Mouse (Mus musculus) embryonic facial prominence, embryonic 12.5 days (tissue): ENCODE measurements around the gene Prss36. TPM values are rescaled to one million over a fixed set of nuclear protein-coding genes. Genes with fewer than 3 reads are reported as not detected.

Source experiments
- ATAC-seq: fragments of 200-750 bp; cut with Nextera tagmentation; 2 replicates; pipeline ENCODE4 v1.8.0; 2017; ENCODE audit not compliant: insufficient number of reproducible peaks, insufficient read depth, low FRiP score, low TSS enrichment
- H3K27ac ChIP-seq: fragments of 300-500 bp; sonication (generic); 2 replicates; pipeline ENCODE4 v1.5.1; 2016; ENCODE audit warnings: mild to moderate bottlenecking
- H3K27me3 ChIP-seq: fragments of 300-500 bp; sonication (generic); 2 replicates; pipeline ENCODE4 v1.6.1; 2016; ENCODE audit warnings: mild to moderate bottlenecking, moderate library complexity
- H3K36me3 ChIP-seq: fragments of 300-500 bp; sonication (generic); 2 replicates; pipeline ENCODE4 v1.6.1; 2016; ENCODE audit warnings: mild to moderate bottlenecking
- H3K4me1 ChIP-seq: fragments of 300-500 bp; sonication (generic); 2 replicates; pipeline ENCODE4 v1.6.1; 2016
- H3K4me2 ChIP-seq: fragments of 300-500 bp; sonication (generic); replicated peaks from 2 replicates; pipeline ENCODE4 v1.6.1; 2016; ENCODE audit warnings: mild to moderate bottlenecking, moderate library complexity
- H3K4me3 ChIP-seq: fragments of 300-500 bp; sonication (generic); 2 replicates; pipeline ENCODE4 v1.5.1; 2016; ENCODE audit warnings: mild to moderate bottlenecking
- H3K9ac ChIP-seq: fragments of 300-500 bp; sonication (generic); 2 replicates; pipeline ENCODE4 v1.6.1; 2016; ENCODE audit warnings: mild to moderate bottlenecking, moderate library complexity
- H3K9me3 ChIP-seq: fragments of 300-500 bp; sonication (generic); 2 replicates; pipeline ENCODE4 v1.6.1; 2016; ENCODE audit warnings: mild to moderate bottlenecking, moderate library complexity
- WGBS: fragments of 180-500 bp; shearing (Covaris S2); methylation state at CpG from one replicate; pipeline ENCODE4 v1.1.7; 2016; 5-methylcytosine and 5-hydroxymethylcytosine counted together
- polyA plus RNA-seq: library from polyadenylated mRNA; unstranded; fragments of >200 nt; fragmentation: Nextera tagmentation; extraction: Ambion mirVana; gene quantifications from 2 replicates; pipeline ENCODE4 v1.2.1, GENCODE M21; 2016

Gene Prss36
- polyA plus RNA-seq, 1 experiment from 2014 or later = 10.5 TPM

DNA sequence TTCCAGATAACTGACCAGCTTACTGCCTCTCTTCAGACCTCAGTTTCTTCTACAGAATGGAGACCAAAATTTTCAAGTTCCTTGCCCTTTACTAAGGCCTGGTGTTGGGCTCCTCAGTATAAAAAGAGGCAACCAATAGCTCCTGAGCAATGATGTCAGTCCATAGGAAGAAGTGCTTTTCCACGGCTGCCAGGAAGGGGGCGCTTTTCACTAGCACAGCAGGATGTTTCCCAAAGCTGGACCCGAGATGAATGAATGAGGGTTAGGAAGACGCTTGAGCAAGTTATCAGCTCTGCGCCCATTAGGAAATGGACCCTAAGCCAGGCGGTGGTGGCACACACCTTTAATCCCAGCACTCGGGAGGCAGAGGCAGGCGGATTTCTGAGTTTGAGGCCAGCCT, 25.0 kb downstream of the Prss36 start:
- H3K9ac ChIP-seq = no peak overlapping the region
- no peaks in the 10 kb centered on the region for H3K4me1 ChIP-seq
- no peak overlapping the region for H3K4me3 ChIP-seq
- H3K27ac ChIP-seq = no peak overlapping the region
- no peaks in the 10 kb centered on the region for H3K27me3 ChIP-seq
- WGBS = 66% methylated on average over 8 of the region's 8 CpGs
- no peak overlapping the region for H3K4me2 ChIP-seq
- H3K36me3 ChIP-seq = peaks cover 60% of the 10 kb centered on the region
- no peak for ATAC-seq
- no peaks in the 10 kb centered on the region for H3K9me3 ChIP-seq

- no peaks in the 10 kb centered on the region for H3K9me3 ChIP-seq
- 82% methylated on average over 7 of the region's 7 CpGs for WGBS
- no peak overlapping the region for H3K4me2 ChIP-seq
- peaks cover 53% of the 10 kb centered on the region for H3K36me3 ChIP-seq
- H3K4me3 ChIP-seq = no peak overlapping the region
- ATAC-seq = no peak
- H3K9ac ChIP-seq = no peak overlapping the region
- H3K4me1 ChIP-seq = no peaks in the 10 kb centered on the region
- H3K27ac ChIP-seq = no peak overlapping the region
- H3K27me3 ChIP-seq = no peaks in the 10 kb centered on the region
These were observed 27.2 kb downstream of the Prss36 start for GRCm38 (mm10) chr7:127919290-127919689.

- WGBS = 56% methylated on average over 3 of the region's 3 CpGs
- H3K4me3 ChIP-seq = no peak overlapping the region
- no peak for ATAC-seq
- H3K36me3 ChIP-seq = peaks cover 43% of the 10 kb centered on the region
- H3K4me1 ChIP-seq = peaks cover 1% of the 10 kb centered on the region; the same call in 1 of the 2 replicates
- H3K9me3 ChIP-seq = no peaks in the 10 kb centered on the region
- H3K4me2 ChIP-seq = no peak overlapping the region
- H3K27ac ChIP-seq = no peak overlapping the region
- no peaks in the 10 kb centered on the region for H3K27me3 ChIP-seq
- H3K9ac ChIP-seq = no peak overlapping the region
These were observed 28.3 kb downstream of the Prss36 start for GRCm38 (mm10) chr7:127918203-127918602.

GRCm38 (mm10) chr7:127915293-127915692, 31.2 kb downstream of the Prss36 start:
- ATAC-seq = no peak
- Histone ChIP-seq H3K27me3 (no peaks in the 10 kb centered on the region), H3K27ac (no peak overlapping the region), H3K4me3 (no peak overlapping the region), H3K4me2 (no peak overlapping the region), H3K36me3 (peaks cover 28% of the 10 kb centered on the region), H3K4me1 (peaks cover 7% of the 10 kb centered on the region; the same call in 1 of the 2 replicates), H3K9ac (no peak overlapping the region), H3K9me3 (no peaks in the 10 kb centered on the region)
- 90% methylated on average over 12 of the region's 12 CpGs for WGBS

DNA sequence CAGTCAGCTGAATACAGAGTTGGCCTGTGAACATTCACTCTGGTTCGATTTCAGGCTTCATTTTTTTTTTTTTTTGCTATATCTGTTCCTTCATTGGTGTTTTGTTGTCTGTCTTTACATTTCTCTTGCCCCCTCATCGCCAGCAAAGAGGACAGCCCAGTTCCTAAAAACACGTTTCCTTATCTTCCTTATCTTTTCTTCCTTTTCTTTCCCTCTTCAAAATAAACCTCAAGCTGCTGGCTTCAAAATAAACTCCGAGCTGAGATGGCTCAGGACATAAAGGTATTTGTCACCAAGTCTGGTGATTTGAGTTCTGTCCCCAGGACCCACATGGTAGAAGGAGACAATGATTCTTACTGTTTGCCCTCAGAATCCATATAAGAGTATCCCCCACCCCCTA, 33.6 kb downstream of the Prss36 start:
- Histone ChIP-seq H3K9me3 (no peaks in the 10 kb centered on the region), H3K36me3 (peaks cover 45% of the 10 kb centered on the region), H3K4me2 (peak overlapping the region; percentile 66), H3K4me1 (peaks cover 7% of the 10 kb centered on the region; the same call in 1 of the 2 replicates), H3K9ac (peak overlapping the region; percentile 77), H3K27ac (no peak overlapping the region), H3K27me3 (no peaks in the 10 kb centered on the region), H3K4me3 (peak overlapping the region; percentile 75)
- ATAC-seq = no peak
- 28% methylated on average over 4 of the region's 4 CpGs for WGBS

- Histone ChIP-seq H3K4me1 (peaks cover 7% of the 10 kb centered on the region; the same call in 1 of the 2 replicates), H3K4me3 (peak within 1 kb of the TSS; percentile 75), H3K9ac (peak within 1 kb of the TSS; percentile 77), H3K4me2 (peak within 1 kb of the TSS; percentile 66), H3K27ac (peak within 1 kb of the TSS; percentile 81), H3K9me3 (no peaks in the 10 kb centered on the region), H3K36me3 (peaks cover 47% of the 10 kb centered on the region), H3K27me3 (no peaks in the 10 kb centered on the region)
- WGBS = 2% methylated on average over 40 of the region's 40 CpGs
- peak; percentile 93 for ATAC-seq
These were observed 34.2 kb downstream of the Prss36 start, which contains the start of gene Kat8 for GRCm38 (mm10) chr7:127912190-127912871. Kat8 (plus strand) TSS chr7:127912516.

GRCm38 (mm10) chr7:127908656-127909055, 37.9 kb downstream of the Prss36 start:
- no peaks in the 10 kb centered on the region for H3K9me3 ChIP-seq
- ATAC-seq = no peak
- H3K4me3 ChIP-seq = no peak overlapping the region
- no peak overlapping the region for H3K9ac ChIP-seq
- H3K4me1 ChIP-seq = peaks cover 22% of the 10 kb centered on the region
- H3K4me2 ChIP-seq = no peak overlapping the region
- WGBS = 84% methylated on average over 4 of the region's 4 CpGs
- no peaks in the 10 kb centered on the region for H3K27me3 ChIP-seq
- peaks cover 45% of the 10 kb centered on the region for H3K36me3 ChIP-seq
- no peak overlapping the region for H3K27ac ChIP-seq

- no peak overlapping the region for H3K9ac ChIP-seq
- no peak for ATAC-seq
- 96% methylated on average over 12 of the region's 12 CpGs for WGBS
- H3K4me1 ChIP-seq = peaks cover 18% of the 10 kb centered on the region
- no peak overlapping the region for H3K4me3 ChIP-seq
- H3K27me3 ChIP-seq = no peaks in the 10 kb centered on the region
- H3K9me3 ChIP-seq = no peaks in the 10 kb centered on the region
- H3K36me3 ChIP-seq = peaks cover 45% of the 10 kb centered on the region
- H3K27ac ChIP-seq = no peak overlapping the region
- H3K4me2 ChIP-seq = no peak overlapping the region
These were observed 38.6 kb downstream of the Prss36 start for GRCm38 (mm10) chr7:127907939-127908338.

- H3K27ac ChIP-seq = peak within 1 kb of the TSS; percentile 90
- peak within 1 kb of the TSS; percentile 83 for H3K9ac ChIP-seq
- no peaks in the 10 kb centered on the region for H3K27me3 ChIP-seq
- H3K4me1 ChIP-seq = peaks cover 15% of the 10 kb centered on the region
- peak; percentile 84 for ATAC-seq
- peak within 1 kb of the TSS; percentile 69 for H3K4me3 ChIP-seq
- 7% methylated on average over 38 of the region's 38 CpGs for WGBS
- peak within 1 kb of the TSS; percentile 78 for H3K4me2 ChIP-seq
- H3K36me3 ChIP-seq = peaks cover 36% of the 10 kb centered on the region
- no peaks in the 10 kb centered on the region for H3K9me3 ChIP-seq
These were observed 42.3 kb downstream of the Prss36 start, which contains the start of gene Bckdk for GRCm38 (mm10) chr7:127903971-127904796. Bckdk (plus strand) TSS chr7:127904082.

DNA sequence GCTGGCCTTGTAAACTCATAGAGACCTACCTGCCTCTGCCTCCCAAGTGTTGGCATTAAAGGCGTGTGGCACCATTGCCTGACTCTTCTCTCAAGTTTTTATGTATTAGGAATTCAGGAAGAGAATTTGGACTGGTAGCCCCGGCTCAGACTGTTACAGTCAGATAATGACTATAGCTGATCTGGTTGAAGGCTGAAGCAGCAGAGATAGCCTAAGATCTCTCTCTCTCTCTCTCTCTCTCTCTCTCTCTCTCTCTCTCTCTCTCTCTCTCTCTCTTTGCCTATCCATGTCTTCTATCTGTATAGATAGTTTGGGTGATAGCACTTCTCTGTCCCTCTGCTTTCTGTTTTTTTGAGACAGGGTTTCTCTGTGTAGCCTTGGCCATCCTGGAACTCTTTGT, 44.8 kb downstream of the Prss36 start:
- Histone ChIP-seq H3K9me3 (no peaks in the 10 kb centered on the region), H3K9ac (no peak overlapping the region), H3K4me2 (no peak overlapping the region), H3K4me1 (peaks cover 15% of the 10 kb centered on the region), H3K27me3 (no peaks in the 10 kb centered on the region), H3K27ac (no peak overlapping the region), H3K36me3 (peaks cover 12% of the 10 kb centered on the region), H3K4me3 (no peak overlapping the region)
- WGBS = 80% methylated on average over 2 of the region's 2 CpGs
- no peak for ATAC-seq

DNA sequence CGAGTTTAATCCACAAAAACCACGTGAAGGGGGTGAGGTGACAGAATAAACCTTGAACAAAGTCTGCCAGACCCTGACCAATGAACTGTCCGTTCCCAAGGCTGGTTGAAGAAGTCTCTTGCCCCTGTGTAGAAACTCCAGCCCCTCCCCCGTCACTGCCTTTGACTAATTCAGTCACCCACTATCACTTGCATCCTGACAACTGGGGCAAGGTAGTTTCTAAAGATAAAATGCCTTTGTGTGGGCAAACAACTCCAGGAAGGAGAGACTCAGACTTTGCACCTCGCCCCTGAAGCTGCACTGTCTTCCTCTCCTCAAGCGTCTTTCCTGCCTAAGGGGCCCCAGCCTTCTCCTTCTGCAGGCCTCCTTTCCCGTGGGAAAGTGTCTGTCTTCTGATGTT, 46.5 kb downstream of the Prss36 start:
- Histone ChIP-seq H3K4me3 (no peak overlapping the region), H3K36me3 (no peaks in the 10 kb centered on the region), H3K4me1 (peaks cover 9% of the 10 kb centered on the region), H3K9me3 (no peaks in the 10 kb centered on the region), H3K9ac (no peak overlapping the region), H3K27ac (no peak overlapping the region), H3K4me2 (no peak overlapping the region), H3K27me3 (no peaks in the 10 kb centered on the region)
- ATAC-seq = no peak
- WGBS = 51% methylated on average over 7 of the region's 7 CpGs
